Mouse (Mus musculus) B cell, adult 2 months (primary cell): ENCODE results near the gene Mark4.

Source experiments
- DNase-seq, 2 experiments: peaks; one replicate each; pipeline ENCODE4 v3.0.0; 2022

Gene Mark4

GRCm38 (mm10) chr7:19469404-19469803 lies 10.8 kb upstream of the Mark4 start:
- DNase-seq: no peak

- peak in 1 of 2 experiments; percentile 31 for DNase-seq
Measured at GRCm38 (mm10) chr7:19468279-19468678, 9.7 kb upstream of the Mark4 start.

GRCm38 (mm10) chr7:19467638-19468037 lies 9.0 kb upstream of the Mark4 start:
- no peak for DNase-seq

- DNase-seq: no peak
Measured at GRCm38 (mm10) chr7:19466602-19467145, 8.1 kb upstream of the Mark4 start.

GRCm38 (mm10) chr7:19464367-19465307 lies 6.0 kb upstream of the Mark4 start:
- no peak for DNase-seq

- no peak for DNase-seq
Measured at GRCm38 (mm10) chr7:19462884-19463381, 4.3 kb upstream of the Mark4 start, which contains the start of gene Exoc3l2. TSS of gene Exoc3l2 (plus strand) at chr7:19463331.

- no peak for DNase-seq
Measured at GRCm38 (mm10) chr7:19462443-19462842, 3.8 kb upstream of the Mark4 start.

GRCm38 (mm10) chr7:19461488-19461887 lies 2.9 kb upstream of the Mark4 start:
- DNase-seq: peak; percentile 87 to 91

- no peak for DNase-seq
Measured at GRCm38 (mm10) chr7:19460500-19460899, 1.9 kb upstream of the Mark4 start.

GRCm38 (mm10) chr7:19459144-19459870 lies 686 bp upstream of the Mark4 start:
- DNase-seq: no peak

GRCm38 (mm10) chr7:19458072-19458486 lies 542 bp downstream of the Mark4 start:
- DNase-seq: peak; percentile 62 to 64

- peak; percentile 28 to 38 for DNase-seq
Measured at GRCm38 (mm10) chr7:19457414-19458071, 1.1 kb downstream of the Mark4 start.

- no peak for DNase-seq
Measured at GRCm38 (mm10) chr7:19456628-19457027, 2.0 kb downstream of the Mark4 start.

- no peak for DNase-seq
Measured at GRCm38 (mm10) chr7:19455819-19456495, 2.7 kb downstream of the Mark4 start.

GRCm38 (mm10) chr7:19455186-19455585 lies 3.4 kb downstream of the Mark4 start:
- no peak for DNase-seq

GRCm38 (mm10) chr7:19449165-19449564 lies 9.5 kb downstream of the Mark4 start:
- DNase-seq: no peak

- no peak for DNase-seq
Measured at GRCm38 (mm10) chr7:19447689-19448088, 10.9 kb downstream of the Mark4 start.

GRCm38 (mm10) chr7:19444801-19445200 lies 13.8 kb downstream of the Mark4 start:
- no peak for DNase-seq

GRCm38 (mm10) chr7:19443344-19443743 lies 15.3 kb downstream of the Mark4 start:
- DNase-seq: peak; percentile 89

GRCm38 (mm10) chr7:19441448-19442091 lies 17.1 kb downstream of the Mark4 start:
- DNase-seq: no peak

GRCm38 (mm10) chr7:19437048-19437447 lies 21.6 kb downstream of the Mark4 start:
- no peak for DNase-seq

GRCm38 (mm10) chr7:19436276-19436675 lies 22.3 kb downstream of the Mark4 start:
- no peak for DNase-seq
